Mouse (Mus musculus) kidney, adult 9 months (tissue): Measurements from ENCODE around the gene Ppard.

Experiments
- DNase-seq: peaks from one replicate; pipeline ENCODE4 v3.0.0; 2022

The Ppard gene

GRCm38 (mm10) chr17:28287980-28288379 lies 55.5 kb downstream of the Ppard start:
- no peak for DNase-seq

DNA sequence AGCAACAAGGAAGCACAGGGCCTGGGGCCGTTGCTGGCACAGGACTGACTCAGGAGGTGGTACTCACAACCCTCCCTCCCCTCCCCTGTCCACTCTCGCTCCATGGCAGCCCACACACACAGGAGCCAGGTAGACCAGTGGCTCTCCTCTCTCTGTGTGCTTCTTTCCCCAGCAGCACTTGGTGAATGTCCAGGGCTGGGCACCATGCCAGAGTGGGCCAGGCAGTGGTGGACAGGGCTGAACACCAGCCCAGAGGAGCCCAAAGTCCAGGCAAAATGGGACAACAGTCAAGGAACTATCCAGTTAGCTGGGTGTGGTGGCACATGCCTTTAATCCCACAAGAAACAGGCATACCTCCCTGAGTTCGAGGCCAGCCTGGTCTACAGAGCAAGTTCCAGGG lies 57.8 kb downstream of the Ppard start:
- peak; percentile 96 for DNase-seq

- DNase-seq = no peak
These were observed 58.2 kb downstream of the Ppard start for GRCm38 (mm10) chr17:28290671-28291070.

DNA sequence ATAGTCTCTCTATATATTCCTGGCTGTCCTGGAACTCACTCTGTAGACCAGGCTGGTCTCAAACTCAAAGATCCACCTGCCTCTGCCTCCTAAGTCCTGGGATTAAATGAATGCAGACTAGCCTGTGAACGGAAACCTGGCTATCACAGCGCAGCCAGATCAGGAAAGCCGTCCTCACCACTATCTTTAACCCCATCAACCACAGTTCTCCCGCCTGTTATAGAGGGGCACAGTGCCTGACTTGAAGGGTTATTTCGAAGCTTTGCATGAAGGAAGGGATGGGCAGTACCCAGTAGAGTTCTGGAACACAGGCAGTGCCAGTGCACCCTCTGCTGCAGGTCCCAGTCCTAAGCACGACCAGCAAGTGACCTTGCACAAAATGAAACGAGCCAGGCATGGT lies 58.8 kb downstream of the Ppard start:
- no peak for DNase-seq

- no peak for DNase-seq
These were observed 61.2 kb downstream of the Ppard start for GRCm38 (mm10) chr17:28293716-28294115.

- no peak for DNase-seq
These were observed 62.2 kb downstream of the Ppard start for GRCm38 (mm10) chr17:28294449-28295333.

GRCm38 (mm10) chr17:28298888-28299287 lies 66.4 kb downstream of the Ppard start:
- no peak for DNase-seq

GRCm38 (mm10) chr17:28299669-28300320 lies 67.3 kb downstream of the Ppard start:
- DNase-seq = no peak

GRCm38 (mm10) chr17:28300323-28300722 lies 67.8 kb downstream of the Ppard start:
- DNase-seq = no peak

- DNase-seq = no peak
These were observed 68.3 kb downstream of the Ppard start for GRCm38 (mm10) chr17:28300850-28301249.

DNA sequence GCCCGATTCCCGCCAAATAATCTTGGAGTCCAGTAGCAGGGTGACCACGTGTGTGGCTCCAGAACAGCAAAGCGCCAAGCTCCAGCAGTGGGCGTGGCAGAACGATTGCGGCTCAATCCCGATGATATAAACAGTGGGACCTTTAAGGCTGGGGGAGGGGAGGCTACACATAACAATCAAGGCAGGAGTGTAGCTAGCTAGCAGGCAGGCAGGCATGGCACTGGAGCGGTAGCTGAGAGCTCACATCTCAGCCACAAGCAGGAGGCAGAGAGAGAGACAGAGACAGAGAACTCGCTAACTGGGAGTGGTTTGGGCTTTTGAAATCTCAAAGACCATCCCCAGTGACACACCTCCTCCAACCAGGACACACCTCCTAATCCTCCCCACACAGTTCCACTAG lies 72.7 kb downstream of the Ppard start:
- DNase-seq = no peak

DNA sequence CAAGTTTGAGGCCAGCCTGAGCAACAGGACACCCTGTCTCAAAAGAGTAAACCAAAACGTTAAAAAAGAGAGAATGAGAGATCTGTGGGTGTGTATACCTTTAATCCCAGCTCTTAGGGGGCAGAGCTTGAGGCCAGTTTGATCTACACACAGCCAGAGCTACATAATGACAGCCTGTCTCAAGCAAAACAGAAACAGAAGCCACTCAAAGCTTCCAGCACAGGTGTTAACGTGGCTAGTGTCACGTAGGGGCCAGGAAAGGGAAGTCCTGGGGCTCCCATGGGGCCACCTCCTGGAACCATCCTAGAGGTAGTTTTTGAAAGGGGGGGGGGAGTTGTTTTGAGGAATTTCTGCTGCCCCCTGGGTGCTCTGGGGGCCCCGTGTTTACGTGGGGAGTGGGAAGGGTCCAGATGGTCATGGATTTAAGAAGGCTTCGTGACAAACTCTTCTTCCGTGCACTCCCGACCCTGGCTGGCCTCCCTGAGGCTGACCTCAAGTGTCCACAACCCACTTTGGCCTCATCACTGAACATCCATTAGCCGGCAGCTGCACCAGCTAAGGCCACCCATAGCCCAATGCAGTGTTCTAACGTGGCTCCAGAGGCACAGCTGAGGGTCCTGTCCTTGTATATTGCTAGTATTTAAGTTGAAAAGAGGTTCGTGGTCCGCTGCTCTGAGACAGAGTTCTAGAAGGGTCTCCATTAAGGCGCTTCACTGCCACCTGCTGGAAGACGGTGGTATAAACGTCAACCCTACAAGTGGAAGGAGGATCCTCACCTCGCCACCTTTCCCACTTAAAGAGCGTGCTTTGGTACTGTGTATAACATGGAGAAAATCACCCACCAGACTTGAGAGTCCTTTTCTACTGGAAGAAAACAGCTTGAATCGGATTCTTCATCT lies 76.0 kb downstream of the Ppard start:
- peak; percentile 94 for DNase-seq

- no peak for DNase-seq
These were observed 78.3 kb downstream of the Ppard start for GRCm38 (mm10) chr17:28310831-28311230.

DNA sequence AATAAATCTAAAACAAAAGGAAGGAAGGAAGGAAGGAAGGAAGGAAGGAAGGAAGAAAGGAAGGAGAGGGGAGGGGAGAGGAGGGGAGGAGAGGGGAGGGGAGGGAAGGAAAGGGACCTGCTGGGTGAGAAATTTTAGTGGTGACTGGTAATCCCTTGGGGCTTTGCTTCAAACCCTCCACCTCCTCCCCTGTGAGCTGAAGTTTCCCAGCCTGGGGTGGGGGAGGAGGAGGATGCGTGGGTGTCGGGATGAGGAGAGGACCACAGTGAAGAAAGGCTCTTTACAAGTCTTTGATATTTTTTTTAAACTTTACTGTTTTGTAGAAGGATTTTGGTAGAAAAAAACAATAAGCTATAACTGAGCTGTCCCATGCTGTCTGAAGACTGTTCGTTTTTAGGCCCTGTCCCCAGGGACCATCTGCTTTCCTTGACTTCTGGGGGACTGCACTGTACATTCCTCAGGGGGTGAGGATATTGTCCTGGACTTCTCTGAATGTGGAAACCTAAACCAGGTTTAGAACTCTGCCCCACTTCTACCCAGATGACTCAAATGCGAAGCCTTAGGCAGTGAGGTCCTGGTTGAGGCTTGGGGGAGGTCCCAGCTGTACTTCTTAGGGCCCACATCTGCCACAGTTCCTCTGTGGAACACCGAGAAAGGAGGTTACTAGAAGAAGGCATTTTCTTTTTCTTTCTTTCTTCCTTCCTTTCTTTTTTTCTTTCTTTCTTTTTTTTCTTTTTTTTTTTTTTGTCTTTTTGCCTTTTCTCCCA lies 79.0 kb downstream of the Ppard start:
- no peak for DNase-seq

- peak; percentile 53 for DNase-seq
These were observed 80.0 kb downstream of the Ppard start for GRCm38 (mm10) chr17:28312232-28313211.

DNA sequence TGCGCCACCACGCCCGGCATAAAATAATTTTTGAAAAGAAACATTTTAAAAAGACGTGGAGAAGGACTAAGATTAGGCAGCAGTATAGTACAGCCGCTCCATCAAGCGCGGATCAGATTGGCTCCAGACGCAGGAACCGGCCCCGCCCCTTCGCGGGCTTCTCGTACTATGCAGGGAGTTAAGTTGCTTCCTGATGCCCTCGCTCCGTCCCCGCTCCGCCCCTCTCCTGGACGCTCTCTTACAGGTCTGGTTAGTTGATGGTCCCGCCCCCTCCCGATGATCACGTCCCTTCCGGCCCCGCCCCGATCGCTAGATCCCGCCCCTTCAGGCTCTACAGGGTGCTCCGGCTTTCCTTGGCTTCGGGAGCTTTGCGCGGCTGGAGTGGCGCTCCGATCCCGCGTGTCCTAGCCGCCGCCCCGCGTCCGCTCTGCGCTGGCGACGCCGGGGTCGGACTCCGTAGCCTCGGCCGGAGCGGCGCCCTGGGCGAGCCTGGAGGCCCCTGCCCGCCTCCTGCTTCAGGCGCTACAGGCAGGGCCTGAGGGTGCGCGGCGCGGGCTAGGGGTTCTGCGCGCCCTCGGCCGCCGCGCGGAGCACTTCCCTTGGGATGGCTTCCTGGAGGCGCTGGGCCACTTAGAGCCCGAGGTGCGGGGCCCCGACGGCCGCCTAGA lies 80.8 kb downstream of the Ppard start, which contains the start of gene Fance:
TSS of gene Fance (plus strand) at position 308 of the 668 bp plus-strand sequence.
- peak; percentile 98 for DNase-seq

GRCm38 (mm10) chr17:28313880-28314225 lies 81.4 kb downstream of the Ppard start:
- no peak for DNase-seq

- DNase-seq = no peak
These were observed 83.2 kb downstream of the Ppard start for GRCm38 (mm10) chr17:28315611-28316160.

DNA sequence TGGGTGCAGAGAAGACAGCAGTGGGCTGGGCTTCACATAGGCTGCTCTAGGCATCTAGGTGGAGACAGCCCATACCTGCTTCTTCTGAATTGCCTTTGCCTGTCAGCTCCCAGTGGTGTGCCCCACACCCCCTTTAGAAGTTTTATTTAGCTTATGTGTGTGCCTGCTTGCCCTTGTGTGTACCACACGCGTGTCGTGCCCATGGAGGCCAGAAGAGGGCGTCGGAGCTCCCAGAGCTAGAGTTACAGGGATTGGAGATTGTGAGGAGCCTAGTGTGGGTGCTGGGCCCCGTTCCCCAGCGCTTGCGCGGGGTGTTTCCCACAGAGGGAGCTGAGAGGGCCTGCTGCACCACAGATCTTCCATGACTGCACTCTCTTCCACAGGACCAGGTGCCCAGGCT lies 84.0 kb downstream of the Ppard start:
- no peak for DNase-seq

DNA sequence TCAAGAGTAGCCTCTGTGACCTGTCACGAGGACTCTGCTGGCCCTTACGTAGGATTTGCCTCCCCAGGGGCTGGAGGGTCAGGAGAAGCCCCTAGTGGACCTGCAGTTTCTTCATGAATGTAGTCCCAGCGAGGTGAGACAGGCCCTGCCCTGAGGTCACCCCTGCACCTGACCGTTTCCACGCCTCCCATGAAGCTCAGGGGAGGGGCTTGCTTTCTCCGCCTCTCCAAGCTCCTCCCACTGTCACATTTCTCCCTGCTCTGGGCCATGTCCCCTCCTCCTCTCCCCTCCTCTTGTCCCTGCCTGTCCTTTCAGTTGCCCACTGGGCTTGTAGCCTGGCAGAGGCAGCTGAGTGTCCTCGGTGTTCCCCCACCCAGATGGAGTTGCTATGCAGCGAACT lies 84.6 kb downstream of the Ppard start:
- DNase-seq = no peak
